Mouse (Mus musculus): ENCODE results near the gene Vmn1r135.
"Not testable (repeated sequence)": the region's sequence is repeated elsewhere in the genome, so short reads cannot be mapped to it uniquely, and the experiment has no call there.

DNA sequence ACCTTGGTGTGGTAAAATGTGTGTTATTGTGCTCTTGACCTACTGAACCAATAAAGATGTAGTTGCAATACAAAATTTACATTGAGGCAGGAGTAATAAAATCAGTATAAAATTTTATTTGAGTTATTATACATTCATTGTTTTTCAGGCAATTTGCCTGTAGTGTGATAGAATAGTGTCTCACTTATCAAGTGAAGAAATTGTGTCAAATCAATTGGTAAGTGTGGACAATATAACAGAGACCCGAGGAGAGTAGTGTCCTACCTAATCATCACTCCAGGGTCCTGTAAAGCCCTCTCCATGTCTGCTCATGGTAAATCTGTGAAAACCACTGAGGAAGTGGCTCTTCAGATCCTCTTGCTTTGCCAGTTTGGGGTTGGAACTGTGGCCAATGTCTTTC is at the start of gene Vmn1r135:
- not testable (repeated sequence) for TF ChIP-seq CTCF, EP300 (IDR thresholded peaks at IDR 0.05; ENCODE audit: low read depth)
